Mouse (Mus musculus): ENCODE measurements around the gene Jade1. TPM values are rescaled to one million over a fixed set of nuclear protein-coding genes. Genes with fewer than 3 reads are reported as not detected.
A peak's percentile ranks its signal among the peaks of the same experiment; 100 is the strongest.

The Jade1 gene
- polyA plus RNA-seq, 1 experiment: 37.0 TPM

DNA sequence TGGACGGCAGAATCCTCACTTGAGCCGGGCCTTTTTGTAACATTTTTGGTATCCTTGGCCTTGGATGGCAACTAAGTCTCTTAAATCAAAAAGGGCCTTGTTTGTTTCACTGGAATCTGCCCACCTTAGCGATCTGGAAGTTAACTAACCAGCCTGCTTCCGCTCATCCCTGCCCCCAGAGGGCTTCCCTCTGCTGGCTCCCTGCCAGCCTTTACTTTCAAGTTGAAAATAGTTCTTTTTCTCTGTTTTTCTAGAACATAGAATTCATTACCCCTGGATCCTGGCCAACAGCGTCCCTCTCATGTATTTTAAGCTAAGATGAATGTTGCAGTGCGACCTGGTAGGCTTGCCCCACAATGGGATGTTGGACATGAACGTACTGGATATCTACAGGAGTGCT is 11.1 kb upstream of the Jade1 start:
- H3K27ac ChIP-seq (ENCODE audit: insufficient read depth, low read length): no peak overlapping the region
- H3K4me1 ChIP-seq (ENCODE audit: control insufficient read depth, insufficient read depth, low read length): peaks cover 3% of the 10 kb centered on the region; the same call in 1 of the 2 replicates
- H3K4me3 ChIP-seq (ENCODE audit: insufficient read depth, low read length): no peak overlapping the region
- TF ChIP-seq CTCF (IDR thresholded peaks at IDR 0.05; ENCODE audit: borderline replicate concordance, insufficient read depth, low read length): no peak
- no peak for TF ChIP-seq POLR2A (IDR thresholded peaks at IDR 0.05; ENCODE audit: low read depth, low read length)

DNA sequence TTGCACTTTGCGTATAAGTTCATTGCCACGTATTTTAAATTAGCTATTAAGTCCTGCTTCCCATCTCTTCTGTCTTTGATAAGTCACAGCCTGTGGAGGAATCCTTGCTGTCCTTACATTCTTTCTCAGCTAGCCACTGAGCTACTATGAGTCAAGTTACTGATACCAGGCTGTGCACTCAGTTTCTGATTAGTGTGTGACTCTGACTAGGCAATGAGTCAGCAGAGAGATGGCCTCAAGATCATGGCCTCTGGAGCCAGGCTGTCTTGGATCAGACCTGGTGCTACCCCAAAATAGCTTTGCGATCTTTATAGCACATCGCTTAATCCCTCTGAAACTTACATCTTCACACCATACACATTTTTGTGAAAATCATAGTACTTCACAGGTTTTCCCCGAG is 8.2 kb upstream of the Jade1 start:
- TF ChIP-seq POLR2A (IDR thresholded peaks at IDR 0.05; ENCODE audit: low read depth, low read length) (no peak), CTCF (IDR thresholded peaks at IDR 0.05; ENCODE audit: borderline replicate concordance, insufficient read depth, low read length) (no peak)
- Histone ChIP-seq H3K4me3 (ENCODE audit: insufficient read depth, low read length) (no peak overlapping the region), H3K27ac (ENCODE audit: insufficient read depth, low read length) (peak overlapping the region; percentile 64; the same call in 1 of the 2 replicates), H3K4me1 (ENCODE audit: control insufficient read depth, insufficient read depth, low read length) (peaks cover 3% of the 10 kb centered on the region)

GRCm38 (mm10) chr3:41548238-41548637 is 7.3 kb upstream of the Jade1 start:
- Histone ChIP-seq H3K4me3 (ENCODE audit: insufficient read depth, low read length) (no peak overlapping the region), H3K4me1 (ENCODE audit: control insufficient read depth, insufficient read depth, low read length) (peaks cover 3% of the 10 kb centered on the region), H3K27ac (ENCODE audit: insufficient read depth, low read length) (no peak overlapping the region)
- TF ChIP-seq POLR2A (IDR thresholded peaks at IDR 0.05; ENCODE audit: low read depth, low read length) (no peak), CTCF (IDR thresholded peaks at IDR 0.05; ENCODE audit: borderline replicate concordance, insufficient read depth, low read length) (no peak)

- no peak overlapping the region for H3K4me3 ChIP-seq (ENCODE audit: insufficient read depth, low read length)
- H3K4me1 ChIP-seq (ENCODE audit: control insufficient read depth, insufficient read depth, low read length): no peaks in the 10 kb centered on the region; the same call in 1 of the 2 replicates
- no peak overlapping the region for H3K27ac ChIP-seq (ENCODE audit: insufficient read depth, low read length)
- TF ChIP-seq CTCF (IDR thresholded peaks at IDR 0.05; ENCODE audit: borderline replicate concordance, insufficient read depth, low read length) (no peak), POLR2A (IDR thresholded peaks at IDR 0.05; ENCODE audit: low read depth, low read length) (no peak)
Measured at GRCm38 (mm10) chr3:41551671-41552070, 3.9 kb upstream of the Jade1 start.

- Histone ChIP-seq H3K27ac (ENCODE audit: insufficient read depth, low read length) (no peak overlapping the region), H3K4me1 (ENCODE audit: control insufficient read depth, insufficient read depth, low read length) (no peaks in the 10 kb centered on the region; the same call in 1 of the 2 replicates), H3K4me3 (ENCODE audit: insufficient read depth, low read length) (no peak overlapping the region)
- TF ChIP-seq POLR2A (IDR thresholded peaks at IDR 0.05; ENCODE audit: low read depth, low read length) (no peak), CTCF (IDR thresholded peaks at IDR 0.05; ENCODE audit: borderline replicate concordance, insufficient read depth, low read length) (no peak)
Measured at GRCm38 (mm10) chr3:41552777-41553548, 2.6 kb upstream of the Jade1 start.

GRCm38 (mm10) chr3:41553681-41554080 is 1.9 kb upstream of the Jade1 start:
- no peak overlapping the region for H3K27ac ChIP-seq (ENCODE audit: insufficient read depth, low read length)
- H3K4me1 ChIP-seq (ENCODE audit: control insufficient read depth, insufficient read depth, low read length): no peaks in the 10 kb centered on the region; the same call in 1 of the 2 replicates
- TF ChIP-seq CTCF (IDR thresholded peaks at IDR 0.05; ENCODE audit: borderline replicate concordance, insufficient read depth, low read length) (no peak), POLR2A (IDR thresholded peaks at IDR 0.05; ENCODE audit: low read depth, low read length) (no peak)

GRCm38 (mm10) chr3:41554480-41555475 is 753 bp upstream of the Jade1 start:
- Histone ChIP-seq H3K4me3 (ENCODE audit: insufficient read depth, low read length) (no peak overlapping the region), H3K4me1 (ENCODE audit: control insufficient read depth, insufficient read depth, low read length) (no peaks in the 10 kb centered on the region; the same call in 1 of the 2 replicates), H3K27ac (ENCODE audit: insufficient read depth, low read length) (peak overlapping the region; percentile 19; the same call in 1 of the 2 replicates)
- TF ChIP-seq POLR2A (IDR thresholded peaks at IDR 0.05; ENCODE audit: low read depth, low read length) (no peak), CTCF (IDR thresholded peaks at IDR 0.05; ENCODE audit: borderline replicate concordance, insufficient read depth, low read length) (no peak)

More at GRCm38 (mm10) chr3:41553681-41554080, 1.9 kb upstream of the Jade1 start:
- no peak overlapping the region for H3K4me3 ChIP-seq (ENCODE audit: insufficient read depth, low read length)

- no peak for TF ChIP-seq POLR2A (IDR thresholded peaks at IDR 0.05; ENCODE audit: low read depth, low read length)
- no peak for TF ChIP-seq CTCF (IDR thresholded peaks at IDR 0.05; ENCODE audit: borderline replicate concordance, insufficient read depth, low read length)
- Histone ChIP-seq H3K4me1 (ENCODE audit: control insufficient read depth, insufficient read depth, low read length) (no peaks in the 10 kb centered on the region; the same call in 1 of the 2 replicates), H3K27ac (ENCODE audit: insufficient read depth, low read length) (no peak overlapping the region), H3K4me3 (ENCODE audit: insufficient read depth, low read length) (no peak overlapping the region)
Measured at GRCm38 (mm10) chr3:41556451-41557266, 1.1 kb downstream of the Jade1 start.
